In genomic region chr8:116271238-116271637, GRCm38 (mm10) we compare ENCODE assay signal across 25 mouse cellular contexts.
DNase-seq lines count a peak whose midpoint lies in the region; ATAC-seq and TF ChIP-seq lines count a peak whose summit lies in the region.
"Had no signal": no experiment of that assay in that cellular context is flagged by ENCODE, and none has a peak within 500 bp of the region (broad histone marks: within the 10 kb centered on the region; RNA-seq: fewer than 3 reads in every experiment).

No protein-coding gene starts in this region.

- H3K4me3 ChIP-seq in gastrocnemius, adult 2 months = no peak overlapping the region
- H3K4me3 ChIP-seq: embryonic facial prominence, embryonic 10.5 days; embryonic facial prominence, embryonic 15.5 days; forebrain, embryonic 12.5 days; hindbrain, embryonic 10.5 days; intestine, embryonic 15.5 days; midbrain, embryonic 13.5 days had no signal

- POLR2A ChIA-PET in Patski (lab: Charles Lee) = no interaction called here

- DNase-seq in gastrocnemius, adult 2 months = peak; percentile 30
- DNase-seq in gastrocnemius, postnatal 14 days = no peak
- no peak for DNase-seq in Patski (ENCODE audit: low read depth, low spot score)
- DNase-seq in kidney, adult 9 months = peak; percentile 81
- peak; percentile 52 for DNase-seq in kidney, postnatal 14 days
- DNase-seq in frontal cortex, adult 2 months (ENCODE audit: extremely low spot score in 1 of 2, low spot score in 1 of 2) = no peak
- DNase-seq in adrenal gland, postnatal 36 days = no peak
- no peak for DNase-seq in cerebellum, postnatal 25 days
- DNase-seq: adrenal gland, postnatal 25 days; cerebellum, adult 18-20 months; cerebellum, postnatal 14 days; forebrain, postnatal 0 days; lung, adult 2 months; lung, postnatal 10 days; thymus, adult 2 months; thymus, postnatal 4 days had no signal

- H3K27me3 ChIP-seq in Patski = no peaks in the 10 kb centered on the region
- H3K27me3 ChIP-seq: embryonic facial prominence, embryonic 15.5 days; intestine, embryonic 15.5 days; midbrain, embryonic 13.5 days had no signal

- peak; percentile 31 for ATAC-seq in Patski
- ATAC-seq: forebrain, postnatal 0 days; hindbrain, embryonic 16.5 days; intestine, embryonic 15.5 days; midbrain, embryonic 13.5 days had no signal

- intact Hi-C loops in gastrocnemius, adult 2 months (cut with DNase I) = no loop called here
- intact Hi-C loops in gastrocnemius, postnatal 14 days (cut with DNase I; ENCODE audit: low total_unique reads) = no loop called here

- no peak overlapping the region for H3K27ac ChIP-seq in gastrocnemius, adult 2 months
- H3K27ac ChIP-seq: embryonic facial prominence, embryonic 10.5 days; embryonic facial prominence, embryonic 15.5 days; forebrain, embryonic 12.5 days; hindbrain, embryonic 10.5 days; intestine, embryonic 15.5 days; liver, embryonic 14.5 days; macrophage; midbrain, embryonic 13.5 days had no signal

- no peak for TF ChIP-seq CTCF in gastrocnemius, adult 2 months (IDR thresholded peaks at IDR 0.05)
- TF ChIP-seq CTCF in Patski (IDR thresholded peaks at IDR 0.05) = no peak

- CTCF ChIA-PET in Patski (lab: Charles Lee) = interaction anchor here (0.9 kb wide), 1 partner anchor 16 kb away, joined by 3 read pairs; no protein-coding TSS in a partner anchor

- in situ Hi-C loops in Patski (cut with MboI; ENCODE audit: low pct_unique_long_range_greater_than_20kb) = no loop called here

Comparison
In these comparisons a context has a peak if more than half of its experiments do, and no peak if none do; other contexts are left out.
1. DNase-seq: peak in gastrocnemius, adult 2 months (single experiment), kidney, adult 9 months (single experiment) and kidney, postnatal 14 days (single experiment); none in gastrocnemius, postnatal 14 days (single experiment), Patski (single experiment), frontal cortex, adult 2 months (0 of 2), adrenal gland, postnatal 36 days (0 of 2) and cerebellum, postnatal 25 days (0 of 2).